Mouse (Mus musculus): ENCODE data around the gene Cenpb. TPM values are rescaled to one million over a fixed set of nuclear protein-coding genes. Genes with fewer than 3 reads are reported as not detected.

Gene Cenpb
- polyA plus RNA-seq, 1 experiment: not detected

DNA sequence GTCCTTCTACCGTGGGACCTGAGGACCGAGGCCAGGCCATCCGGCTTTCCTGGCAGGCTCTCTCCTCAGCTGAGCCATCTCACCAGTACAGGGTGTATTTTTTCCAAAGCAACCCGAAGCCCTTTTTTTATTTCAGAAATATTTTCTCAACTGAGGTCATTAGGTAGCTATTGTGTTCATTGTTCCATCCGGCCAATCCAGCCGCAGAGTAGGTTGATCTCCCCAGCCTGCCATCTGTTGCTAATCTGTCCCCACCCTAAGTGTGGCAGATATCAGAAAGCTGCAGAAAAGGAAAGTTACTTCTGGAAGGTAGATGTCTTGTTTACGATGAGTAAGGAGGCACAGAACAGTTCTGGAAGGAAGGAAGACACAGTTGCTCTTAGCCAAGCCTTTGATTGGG, 33.9 kb upstream of the Cenpb start:
- TF ChIP-seq CTCF (IDR thresholded peaks at IDR 0.05; ENCODE audit: insufficient read depth, low read depth, low read length) (no peak), POLR2A (IDR thresholded peaks at IDR 0.05; ENCODE audit: insufficient read depth, low read depth, low read length) (no peak)
- peaks cover 19% of the 10 kb centered on the region for H3K4me1 ChIP-seq (ENCODE audit: control insufficient read depth, insufficient read depth, low read length)
- WGBS: 82% methylated on average over 7 of the region's 7 CpGs
- H3K4me3 ChIP-seq (ENCODE audit: insufficient read depth, low read depth, low read length): no peak overlapping the region
- no peak overlapping the region for H3K27ac ChIP-seq (ENCODE audit: insufficient read depth, low read depth, low read length)

DNA sequence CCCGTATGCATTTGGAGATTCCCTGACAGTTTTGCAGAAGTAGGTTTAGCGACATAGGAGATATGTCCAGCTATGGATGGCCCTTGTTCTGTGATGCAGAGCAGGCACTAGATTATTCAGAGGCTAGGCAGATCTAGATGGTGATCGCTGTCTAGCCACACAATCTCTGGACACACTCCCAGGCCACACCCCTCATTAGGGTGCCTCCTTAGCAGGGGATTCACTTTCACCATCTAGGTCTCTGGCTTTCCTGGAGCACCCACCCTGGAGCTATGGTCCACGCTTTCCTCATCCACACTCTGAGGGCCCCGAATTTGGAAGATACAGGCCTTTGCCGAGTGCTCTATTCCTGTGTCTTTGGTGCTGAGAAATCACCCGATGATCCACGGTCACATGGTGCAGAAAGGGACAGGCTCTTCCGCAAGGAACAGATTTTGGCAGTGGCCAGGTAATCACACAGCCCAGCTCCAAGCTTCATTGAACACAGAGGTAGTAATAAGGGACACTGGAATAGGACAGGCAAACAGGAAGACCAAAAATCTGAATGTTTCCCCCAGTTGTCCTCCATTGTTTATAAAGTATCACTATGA, 31.3 kb upstream of the Cenpb start:
- no peak for TF ChIP-seq POLR2A (IDR thresholded peaks at IDR 0.05; ENCODE audit: insufficient read depth, low read depth, low read length)
- no peak for TF ChIP-seq CTCF (IDR thresholded peaks at IDR 0.05; ENCODE audit: insufficient read depth, low read depth, low read length)
- peak overlapping the region; percentile 69 for H3K4me3 ChIP-seq (ENCODE audit: insufficient read depth, low read depth, low read length)
- WGBS: 31% methylated on average over 9 of the region's 9 CpGs
- no peak overlapping the region for H3K27ac ChIP-seq (ENCODE audit: insufficient read depth, low read depth, low read length)
- H3K4me1 ChIP-seq (ENCODE audit: control insufficient read depth, insufficient read depth, low read length): peaks cover 19% of the 10 kb centered on the region

DNA sequence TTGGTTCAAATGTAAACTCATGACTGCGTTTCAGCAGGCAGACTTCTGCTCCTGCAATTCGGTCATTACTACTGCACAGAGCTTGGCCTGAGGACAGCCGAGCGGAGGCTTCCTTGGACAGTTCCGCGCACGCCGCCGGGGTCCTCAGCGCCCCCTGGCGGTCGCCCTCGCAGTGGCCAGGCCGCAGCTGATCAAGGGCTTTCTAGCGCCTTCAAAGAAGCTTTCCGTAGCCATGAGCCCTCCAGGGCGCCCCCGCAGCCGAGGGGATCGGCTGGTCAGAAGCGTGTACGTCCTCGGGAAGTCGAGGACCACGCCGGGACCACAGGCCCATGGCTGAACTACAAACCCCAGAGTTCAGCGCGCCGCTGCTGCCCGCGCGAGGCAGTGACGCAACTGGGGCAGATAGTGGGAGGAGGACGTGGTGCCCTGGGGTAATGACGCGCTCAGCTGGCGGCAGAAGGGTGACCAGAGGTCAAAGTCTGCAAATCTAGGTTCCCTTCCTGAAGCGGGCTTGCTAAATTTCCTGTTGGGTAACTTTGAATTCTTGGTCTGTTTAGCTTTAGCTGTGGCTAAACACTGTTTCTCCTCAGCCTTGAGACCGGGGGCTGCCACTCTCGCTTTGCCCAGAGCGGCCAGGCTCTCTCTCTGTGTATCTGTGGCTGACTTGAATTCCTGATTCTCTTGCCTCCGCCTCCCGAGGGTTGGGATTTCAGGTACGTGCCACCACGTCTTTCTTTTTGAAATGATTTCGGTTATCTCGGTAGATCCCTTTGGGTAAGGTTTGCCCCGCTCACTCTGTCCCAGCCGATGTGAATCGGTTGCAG, 30.3 kb upstream of the Cenpb start:
- peak overlapping the region; percentile 92 for H3K27ac ChIP-seq (ENCODE audit: insufficient read depth, low read depth, low read length)
- H3K4me1 ChIP-seq (ENCODE audit: control insufficient read depth, insufficient read depth, low read length): peaks cover 19% of the 10 kb centered on the region
- peak overlapping the region; percentile 69 for H3K4me3 ChIP-seq (ENCODE audit: insufficient read depth, low read depth, low read length)
- peak; percentile 100 for TF ChIP-seq CTCF (IDR thresholded peaks at IDR 0.05; ENCODE audit: insufficient read depth, low read depth, low read length)
- TF ChIP-seq POLR2A (IDR thresholded peaks at IDR 0.05; ENCODE audit: insufficient read depth, low read depth, low read length): peak; percentile 81
- WGBS: under 1% methylated on average over 50 of the region's 50 CpGs

DNA sequence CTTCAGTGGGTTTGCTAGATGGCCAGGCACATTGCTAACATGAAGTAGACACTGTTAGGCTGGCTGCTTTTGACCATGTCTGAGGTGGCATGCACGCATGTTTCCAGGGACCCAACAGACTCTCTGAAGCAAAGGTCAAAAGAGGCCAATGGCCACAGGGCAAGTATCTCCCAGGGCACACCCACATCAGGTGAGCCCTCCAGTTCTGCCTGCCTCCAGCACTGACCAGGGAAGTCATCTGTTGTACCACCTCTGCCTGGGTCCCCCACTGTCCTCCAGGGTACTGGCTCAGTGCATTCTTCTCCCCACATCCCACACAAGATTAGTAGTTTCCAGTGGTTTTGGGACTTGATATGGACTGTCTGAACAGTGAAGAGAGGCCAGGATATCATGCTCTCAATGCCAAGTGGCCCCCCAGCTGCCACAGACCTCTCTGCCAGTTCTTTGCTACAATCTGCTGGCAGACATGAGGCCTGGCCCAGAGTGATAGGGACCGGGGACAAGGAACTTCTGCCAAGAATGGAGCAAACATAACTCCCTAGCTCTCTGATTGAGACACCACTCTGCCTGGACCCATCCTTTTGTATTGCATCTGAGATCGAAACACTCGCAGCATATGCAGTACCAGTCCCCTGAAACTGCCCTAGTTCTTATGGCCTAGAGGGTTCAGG, 29.4 kb upstream of the Cenpb start:
- Histone ChIP-seq H3K4me3 (ENCODE audit: insufficient read depth, low read depth, low read length) (no peak overlapping the region), H3K27ac (ENCODE audit: insufficient read depth, low read depth, low read length) (peak overlapping the region; percentile 92), H3K4me1 (ENCODE audit: control insufficient read depth, insufficient read depth, low read length) (peaks cover 24% of the 10 kb centered on the region)
- WGBS: 66% methylated on average over 4 of the region's 4 CpGs
- TF ChIP-seq POLR2A (IDR thresholded peaks at IDR 0.05; ENCODE audit: insufficient read depth, low read depth, low read length) (no peak), CTCF (IDR thresholded peaks at IDR 0.05; ENCODE audit: insufficient read depth, low read depth, low read length) (no peak)

DNA sequence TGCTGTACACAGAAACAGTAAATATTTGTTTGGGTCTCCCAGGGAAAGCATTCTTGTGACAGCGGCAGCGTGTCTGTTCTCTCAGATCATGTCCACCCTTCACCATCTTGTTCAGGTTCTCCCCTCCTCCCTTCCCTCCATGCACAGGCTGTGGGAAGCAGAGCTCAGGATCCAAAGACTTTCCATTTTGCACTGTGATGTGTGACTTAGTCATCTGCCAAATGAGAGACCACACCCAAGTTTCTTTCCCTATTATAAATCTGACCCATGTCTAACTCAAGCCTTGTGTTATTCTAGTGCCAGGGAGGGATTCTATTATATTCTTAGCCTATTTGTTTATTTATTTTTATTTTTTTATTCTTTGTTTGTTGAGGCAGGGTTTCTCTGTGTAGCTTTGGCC, 28.5 kb upstream of the Cenpb start:
- Histone ChIP-seq H3K4me3 (ENCODE audit: insufficient read depth, low read depth, low read length) (no peak overlapping the region), H3K4me1 (ENCODE audit: control insufficient read depth, insufficient read depth, low read length) (peaks cover 24% of the 10 kb centered on the region), H3K27ac (ENCODE audit: insufficient read depth, low read depth, low read length) (no peak overlapping the region)
- 93% methylated on average over 2 of the region's 2 CpGs for WGBS
- TF ChIP-seq CTCF (IDR thresholded peaks at IDR 0.05; ENCODE audit: insufficient read depth, low read depth, low read length) (no peak), POLR2A (IDR thresholded peaks at IDR 0.05; ENCODE audit: insufficient read depth, low read depth, low read length) (no peak)

DNA sequence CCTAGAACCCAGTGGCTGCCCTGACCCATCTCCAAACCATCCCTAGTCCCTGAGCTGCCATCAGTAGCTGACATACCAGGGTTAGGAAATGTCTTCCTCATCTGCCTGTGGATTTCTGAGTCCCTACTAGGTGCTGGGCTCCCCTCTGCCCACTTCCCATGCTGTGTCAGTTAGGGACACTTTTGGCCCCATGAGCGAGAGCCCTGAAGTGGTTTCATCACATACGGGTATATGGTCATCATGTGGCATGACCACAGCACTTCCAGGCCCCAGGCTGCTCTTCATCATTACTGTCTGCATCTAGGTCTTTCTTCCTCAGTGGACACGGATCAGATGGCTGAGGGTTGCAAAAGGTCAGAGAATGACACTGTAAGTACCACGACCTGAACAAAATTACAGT, 26.9 kb upstream of the Cenpb start, which contains the start of gene Ap5s1:
Gene Ap5s1 (plus strand): TSS at position 301 of the 400 bp plus-strand sequence.
- Histone ChIP-seq H3K4me3 (ENCODE audit: insufficient read depth, low read depth, low read length) (no peak within 1 kb of the TSS), H3K27ac (ENCODE audit: insufficient read depth, low read depth, low read length) (no peak within 1 kb of the TSS), H3K4me1 (ENCODE audit: control insufficient read depth, insufficient read depth, low read length) (peaks cover 9% of the 10 kb centered on the region)
- WGBS: 88% methylated on average over 4 of the region's 4 CpGs
- no peak for TF ChIP-seq CTCF (IDR thresholded peaks at IDR 0.05; ENCODE audit: insufficient read depth, low read depth, low read length)
- TF ChIP-seq POLR2A (IDR thresholded peaks at IDR 0.05; ENCODE audit: insufficient read depth, low read depth, low read length): no peak

DNA sequence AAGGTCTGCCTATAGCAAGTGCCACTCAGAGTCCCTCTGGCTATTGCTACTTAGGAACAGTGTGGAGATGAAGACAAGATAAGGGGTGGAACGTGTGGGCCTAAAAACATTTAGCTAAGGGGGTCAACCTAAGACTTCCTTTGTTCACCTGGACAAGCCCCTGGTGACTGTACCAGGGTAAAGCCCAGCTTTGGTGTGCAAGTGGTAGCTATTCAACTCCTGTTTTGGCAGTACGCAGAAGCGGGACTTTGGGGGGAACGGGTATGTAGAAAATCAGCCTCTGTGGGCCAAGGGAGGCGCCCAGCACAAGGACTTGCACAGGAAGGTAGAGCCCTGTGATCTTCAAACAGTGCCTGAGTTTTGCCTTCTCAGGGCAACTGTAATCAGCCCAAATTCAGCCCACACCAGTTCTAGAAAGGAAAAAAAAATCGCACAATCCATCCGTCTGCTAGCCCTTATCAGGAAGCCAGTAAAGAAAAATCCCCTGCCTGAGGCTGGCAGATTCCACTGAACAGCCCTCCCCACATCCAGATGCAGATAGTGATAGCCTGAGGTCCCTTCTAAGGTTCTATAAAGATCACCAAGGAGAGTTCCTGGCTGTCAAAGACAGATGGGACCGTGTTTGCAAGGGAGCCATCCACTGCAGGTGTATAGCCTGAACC, 25.8 kb upstream of the Cenpb start:
- Histone ChIP-seq H3K4me1 (ENCODE audit: control insufficient read depth, insufficient read depth, low read length) (peaks cover 5% of the 10 kb centered on the region), H3K4me3 (ENCODE audit: insufficient read depth, low read depth, low read length) (no peak overlapping the region), H3K27ac (ENCODE audit: insufficient read depth, low read depth, low read length) (no peak overlapping the region)
- TF ChIP-seq CTCF (IDR thresholded peaks at IDR 0.05; ENCODE audit: insufficient read depth, low read depth, low read length): no peak
- no peak for TF ChIP-seq POLR2A (IDR thresholded peaks at IDR 0.05; ENCODE audit: insufficient read depth, low read depth, low read length)
- WGBS: 89% methylated on average over 8 of the region's 8 CpGs

DNA sequence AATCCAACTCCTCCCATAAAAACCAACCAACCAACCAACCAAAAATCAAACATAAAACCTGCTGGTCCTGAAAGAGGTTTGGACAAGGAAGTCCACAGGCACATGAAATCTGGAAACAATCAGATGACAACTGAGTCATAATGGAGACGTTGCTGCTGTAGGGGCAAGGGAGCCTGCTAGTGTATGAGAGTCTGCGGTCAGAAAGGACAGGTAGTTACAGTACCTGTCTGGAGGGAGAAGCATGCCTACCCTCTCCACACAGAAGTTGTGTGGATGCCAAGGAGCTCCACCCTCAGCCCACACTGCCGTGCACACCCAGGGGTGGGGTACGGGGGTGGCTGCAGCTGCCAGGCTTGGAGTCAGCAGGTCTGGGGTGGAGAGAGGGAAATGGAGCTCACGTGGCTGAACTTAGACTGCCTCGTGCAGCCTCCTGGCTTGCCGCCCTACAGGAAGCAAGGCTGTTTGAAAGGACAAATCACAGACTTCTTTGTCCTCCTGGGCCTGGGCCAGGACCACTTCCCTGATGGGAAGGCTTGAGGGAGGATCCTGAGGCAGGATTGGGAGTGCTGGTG, 24.6 kb upstream of the Cenpb start:
- H3K4me1 ChIP-seq (ENCODE audit: control insufficient read depth, insufficient read depth, low read length): peaks cover 5% of the 10 kb centered on the region
- H3K27ac ChIP-seq (ENCODE audit: insufficient read depth, low read depth, low read length): peak overlapping the region; percentile 66
- TF ChIP-seq POLR2A (IDR thresholded peaks at IDR 0.05; ENCODE audit: insufficient read depth, low read depth, low read length) (no peak), CTCF (IDR thresholded peaks at IDR 0.05; ENCODE audit: insufficient read depth, low read depth, low read length) (no peak)
- no peak overlapping the region for H3K4me3 ChIP-seq (ENCODE audit: insufficient read depth, low read depth, low read length)
- 13% methylated on average over 7 of the region's 7 CpGs for WGBS
